Mouse (Mus musculus) liver, postnatal 0 days (tissue): ENCODE data around the gene Mef2c.

Source experiments
- CTCF ChIP-seq: sonication (generic); IDR thresholded peaks from 2 replicates; pipeline ENCODE4 v1.5.1; 2016; ENCODE audit warnings: antibody characterized with exemption, low read depth
- EP300 ChIP-seq: IDR thresholded peaks from 2 replicates; pipeline ENCODE4 v1.6.1; 2016; ENCODE audit warnings: antibody characterized with exemption, low read depth, mild to moderate bottlenecking

DNA sequence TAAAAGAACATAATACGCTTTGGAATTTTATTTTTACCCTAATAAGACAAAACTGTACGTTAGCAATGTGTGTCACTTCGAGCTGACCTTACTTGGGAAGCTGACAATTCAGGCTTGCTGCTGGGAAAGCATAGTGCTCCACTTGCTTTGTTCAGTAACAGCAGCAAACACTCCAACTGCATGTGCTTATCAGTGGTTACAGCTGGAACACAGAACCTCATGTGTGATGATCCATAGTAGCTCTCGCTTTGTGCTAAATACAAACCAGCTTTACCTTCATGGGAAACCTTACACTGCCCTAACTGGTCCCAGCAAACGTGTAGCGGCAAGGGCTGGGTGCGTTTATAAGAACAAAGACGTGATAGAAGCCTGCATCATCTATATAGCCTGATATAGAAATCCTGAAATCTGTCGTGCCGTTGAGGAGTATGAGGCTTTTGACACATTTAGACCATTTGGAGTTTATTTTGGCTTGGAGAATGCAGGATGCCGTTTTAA lies 65.0 kb downstream of the Mef2c start:
- no peak for TF ChIP-seq CTCF
- no peak for TF ChIP-seq EP300
